Mouse (Mus musculus) limb, embryonic 10.5 days (tissue): ENCODE data around the gene Cpne9. TPM values are rescaled to one million over a fixed set of nuclear protein-coding genes. Genes with fewer than 3 reads are reported as not detected.
A peak's percentile ranks its signal among the peaks of the same experiment; 100 is the strongest.

Source experiments
- DNase-seq: peaks from one replicate; pipeline ENCODE4 v3.0.0-alpha.2; 2017; ENCODE audit warnings: low spot score
- H3K27ac ChIP-seq: fragments of 300-500 bp; sonication (generic); 2 replicates; pipeline ENCODE4 v1.5.1; 2016; ENCODE audit warnings: mild to moderate bottlenecking
- H3K27me3 ChIP-seq: fragments of 300-500 bp; sonication (generic); 2 replicates; pipeline ENCODE4 v1.6.1; 2016; ENCODE audit warnings: low read depth, mild to moderate bottlenecking; ENCODE audit not compliant: poor library complexity, severe bottlenecking
- H3K36me3 ChIP-seq: fragments of 300-500 bp; sonication (generic); 2 replicates; pipeline ENCODE4 v1.6.1; 2016; ENCODE audit warnings: mild to moderate bottlenecking, moderate library complexity
- H3K4me1 ChIP-seq: fragments of 300-500 bp; sonication (generic); 2 replicates; pipeline ENCODE4 v1.6.1; 2016
- H3K4me3 ChIP-seq: fragments of 300-500 bp; sonication (generic); 2 replicates; pipeline ENCODE4 v1.5.1; 2016; ENCODE audit warnings: mild to moderate bottlenecking, moderate library complexity
- H3K9me3 ChIP-seq: fragments of 300-500 bp; sonication (generic); replicated peaks from 2 replicates; pipeline ENCODE4 v1.6.1; 2016; ENCODE audit warnings: mild to moderate bottlenecking
- WGBS: fragments of 180-500 bp; shearing (Covaris S2); methylation state at CpG from one replicate; pipeline ENCODE4 v1.1.7; 2016; 5-methylcytosine and 5-hydroxymethylcytosine counted together
- polyA plus RNA-seq: library from polyadenylated mRNA; unstranded; fragments of >200 nt; fragmentation: Nextera tagmentation; extraction: Ambion mirVana; gene quantifications from 2 replicates; pipeline ENCODE4 v1.2.1, GENCODE M21; 2016

Gene Cpne9
- polyA plus RNA-seq, 1 experiment from 2014 or later: 0.06 TPM

GRCm38 (mm10) chr6:113296639-113297038 lies 14.5 kb downstream of the Cpne9 start:
- Histone ChIP-seq H3K27me3 (no peaks in the 10 kb centered on the region), H3K27ac (no peak overlapping the region), H3K4me3 (no peak overlapping the region), H3K36me3 (no peaks in the 10 kb centered on the region), H3K4me1 (no peaks in the 10 kb centered on the region), H3K9me3 (no peaks in the 10 kb centered on the region)
- 76% methylated on average over 4 of the region's 4 CpGs for WGBS
- no peak for DNase-seq

GRCm38 (mm10) chr6:113301350-113301749 lies 19.2 kb downstream of the Cpne9 start:
- Histone ChIP-seq H3K9me3 (no peaks in the 10 kb centered on the region), H3K4me1 (no peaks in the 10 kb centered on the region; the same call in 1 of the 2 replicates), H3K36me3 (no peaks in the 10 kb centered on the region), H3K27me3 (no peaks in the 10 kb centered on the region), H3K4me3 (no peak overlapping the region), H3K27ac (no peak overlapping the region)
- 81% methylated on average over 5 of the region's 5 CpGs for WGBS
- DNase-seq: no peak

- Histone ChIP-seq H3K27me3 (no peaks in the 10 kb centered on the region), H3K9me3 (no peaks in the 10 kb centered on the region), H3K4me3 (no peak overlapping the region), H3K27ac (no peak overlapping the region), H3K36me3 (no peaks in the 10 kb centered on the region), H3K4me1 (no peaks in the 10 kb centered on the region; the same call in 1 of the 2 replicates)
- DNase-seq: no peak
- WGBS: 35% methylated on average over 3 of the region's 3 CpGs
These were observed 20.2 kb downstream of the Cpne9 start for GRCm38 (mm10) chr6:113302258-113302657.

GRCm38 (mm10) chr6:113306322-113306985 lies 24.3 kb downstream of the Cpne9 start:
- DNase-seq: peak; percentile 98

GRCm38 (mm10) chr6:113306986-113307349 lies 24.9 kb downstream of the Cpne9 start, which contains the start of gene Brpf1:
Brpf1 (plus strand) TSS chr6:113307137.
- DNase-seq: no peak
- WGBS: under 1% methylated on average over 32 of the region's 32 CpGs

More at GRCm38 (mm10) chr6:113306322-113306985, 24.3 kb downstream of the Cpne9 start:
- Histone ChIP-seq H3K27ac (peak overlapping the region; percentile 99), H3K9me3 (no peaks in the 10 kb centered on the region), H3K4me3 (peak overlapping the region; percentile 83), H3K27me3 (no peaks in the 10 kb centered on the region), H3K36me3 (peaks cover 24% of the 10 kb centered on the region), H3K4me1 (peaks cover 13% of the 10 kb centered on the region)
- WGBS: under 1% methylated on average over 50 of the region's 50 CpGs

GRCm38 (mm10) chr6:113307481-113308121 lies 25.5 kb downstream of the Cpne9 start:
- WGBS: under 1% methylated on average over 34 of the region's 34 CpGs
- DNase-seq: peak; percentile 54
- peaks cover 13% of the 10 kb centered on the region for H3K4me1 ChIP-seq

More at GRCm38 (mm10) chr6:113306986-113307349, 24.9 kb downstream of the Cpne9 start, which contains the start of gene Brpf1:
- Histone ChIP-seq H3K9me3 (no peaks in the 10 kb centered on the region), H3K4me1 (peaks cover 13% of the 10 kb centered on the region), H3K27ac (peak within 1 kb of the TSS; percentile 99), H3K4me3 (peak within 1 kb of the TSS; percentile 83), H3K27me3 (no peaks in the 10 kb centered on the region), H3K36me3 (peaks cover 29% of the 10 kb centered on the region)

GRCm38 (mm10) chr6:113308141-113308540 lies 26.0 kb downstream of the Cpne9 start:
- no peaks in the 10 kb centered on the region for H3K27me3 ChIP-seq
- no peaks in the 10 kb centered on the region for H3K9me3 ChIP-seq
- peaks cover 13% of the 10 kb centered on the region for H3K4me1 ChIP-seq
- peaks cover 40% of the 10 kb centered on the region for H3K36me3 ChIP-seq
- WGBS: 36% methylated on average over 5 of the region's 5 CpGs
- no peak for DNase-seq
- peak overlapping the region; percentile 99; the same call in 1 of the 2 replicates for H3K27ac ChIP-seq
- peak overlapping the region; percentile 83 for H3K4me3 ChIP-seq

More at GRCm38 (mm10) chr6:113307481-113308121, 25.5 kb downstream of the Cpne9 start:
- Histone ChIP-seq H3K9me3 (no peaks in the 10 kb centered on the region), H3K27me3 (no peaks in the 10 kb centered on the region), H3K4me3 (peak overlapping the region; percentile 83), H3K36me3 (peaks cover 35% of the 10 kb centered on the region), H3K27ac (peak overlapping the region; percentile 99)

GRCm38 (mm10) chr6:113315972-113316371 lies 33.9 kb downstream of the Cpne9 start:
- Histone ChIP-seq H3K4me3 (no peak overlapping the region), H3K27me3 (no peaks in the 10 kb centered on the region), H3K9me3 (no peaks in the 10 kb centered on the region), H3K27ac (no peak overlapping the region), H3K36me3 (peaks cover 99% of the 10 kb centered on the region), H3K4me1 (no peaks in the 10 kb centered on the region)
- WGBS: 95% methylated on average over 3 of the region's 3 CpGs
- DNase-seq: no peak

- under 1% methylated on average over 52 of the region's 52 CpGs for WGBS
- peaks cover 66% of the 10 kb centered on the region for H3K36me3 ChIP-seq
These were observed 44.6 kb downstream of the Cpne9 start, which contains the start of gene Ogg1 for GRCm38 (mm10) chr6:113326533-113327315. Ogg1 (plus strand) TSS chr6:113326972.

GRCm38 (mm10) chr6:113329396-113329795 lies 47.3 kb downstream of the Cpne9 start:
- Histone ChIP-seq H3K9me3 (no peaks in the 10 kb centered on the region), H3K4me3 (no peak overlapping the region), H3K36me3 (peaks cover 64% of the 10 kb centered on the region), H3K4me1 (peaks cover 15% of the 10 kb centered on the region), H3K27me3 (no peaks in the 10 kb centered on the region), H3K27ac (no peak overlapping the region)
- no peak for DNase-seq
- WGBS: 89% methylated on average over 1 of the region's 1 CpGs

More at GRCm38 (mm10) chr6:113326533-113327315, 44.6 kb downstream of the Cpne9 start, which contains the start of gene Ogg1:
- peak; percentile 98 for DNase-seq
- H3K9me3 ChIP-seq: no peaks in the 10 kb centered on the region
- H3K27me3 ChIP-seq: no peaks in the 10 kb centered on the region
- H3K4me1 ChIP-seq: peaks cover 15% of the 10 kb centered on the region
- peak within 1 kb of the TSS; percentile 87 for H3K27ac ChIP-seq
- H3K4me3 ChIP-seq: peak within 1 kb of the TSS; percentile 64

- Histone ChIP-seq H3K27me3 (no peaks in the 10 kb centered on the region), H3K36me3 (peaks cover 64% of the 10 kb centered on the region), H3K4me1 (peaks cover 14% of the 10 kb centered on the region), H3K4me3 (no peak overlapping the region), H3K9me3 (no peaks in the 10 kb centered on the region), H3K27ac (no peak overlapping the region)
- no peak for DNase-seq
- WGBS: 63% methylated on average over 2 of the region's 2 CpGs
These were observed 48.4 kb downstream of the Cpne9 start for GRCm38 (mm10) chr6:113330547-113330946.

GRCm38 (mm10) chr6:113331721-113332120 lies 49.6 kb downstream of the Cpne9 start:
- peaks cover 73% of the 10 kb centered on the region for H3K36me3 ChIP-seq
- 96% methylated on average over 11 of the region's 11 CpGs for WGBS
- no peak overlapping the region for H3K4me3 ChIP-seq

More at GRCm38 (mm10) chr6:113331721-113332120, 49.6 kb downstream of the Cpne9 start:
- no peak for DNase-seq
- no peaks in the 10 kb centered on the region for H3K9me3 ChIP-seq
- no peaks in the 10 kb centered on the region for H3K27me3 ChIP-seq
- H3K27ac ChIP-seq: no peak overlapping the region
- peaks cover 7% of the 10 kb centered on the region; the same call in 1 of the 2 replicates for H3K4me1 ChIP-seq
